Mouse (Mus musculus): ENCODE measurements around the gene Gm6890.
"Not testable (repeated sequence)": the region's sequence is repeated elsewhere in the genome, so short reads cannot be mapped to it uniquely, and the experiment has no call there.

Gene Gm6890

GRCm38 (mm10) chrX:74740627-74741026 is at the start of gene Gm6890:
Gene Gm6890, plus strand, starts transcription at chrX:74740927.
- DNase-seq: not testable (repeated sequence)

- DNase-seq: not testable (repeated sequence)
Observed at GRCm38 (mm10) chrX:74726195-74726594, 14.5 kb upstream of the Gm6890 start.

GRCm38 (mm10) chrX:74770715-74771114 is 30.0 kb downstream of the Gm6890 start:
- peak; percentile 3 for DNase-seq
